7 mouse cellular contexts compared by ENCODE assay signal in the genomic region with DNA sequence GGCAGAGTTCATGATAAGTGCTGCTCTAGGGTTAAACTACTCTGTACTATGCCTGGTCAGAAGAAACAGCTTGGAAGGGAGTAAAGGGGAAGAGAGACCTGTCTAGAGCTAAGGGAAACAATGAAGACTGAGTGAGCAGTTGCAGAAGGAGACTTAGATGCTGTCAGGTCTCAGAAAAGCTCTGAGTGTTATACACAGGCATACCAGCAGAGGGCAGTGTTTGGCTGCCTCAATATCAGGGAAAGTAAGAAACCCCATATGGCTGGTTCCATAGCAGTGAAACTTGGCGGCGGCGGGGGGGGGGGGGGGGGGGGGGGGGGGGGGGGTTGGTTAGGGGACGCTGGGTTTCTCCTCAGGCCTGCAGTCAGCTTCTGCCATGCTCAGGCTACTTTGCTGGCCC.
A peak's percentile ranks its signal among the peaks of the same experiment; 100 is the strongest.
DNase-seq lines count a peak whose midpoint lies in the region.

No protein-coding gene starts in this region.

- peak; percentile 78 to 80 for DNase-seq in B cell, adult 2 months
- peak; percentile 44 to 65 for DNase-seq in CD8-positive naive resting alpha-beta T cell, adult 2 months (ENCODE audit: low read depth in 2 of 2, low spot score in 2 of 2)
- DNase-seq in brain, embryonic 18.5 days (ENCODE audit: low read depth, low spot score) = peak; percentile 57
- DNase-seq in frontal cortex, postnatal 25 days (ENCODE audit: low spot score in 2 of 2) = peak; percentile 49 to 73
- peak; percentile 29 for DNase-seq in large intestine, adult 2 months (ENCODE audit: low read depth, low spot score)
- DNase-seq in lung, postnatal 25 days (ENCODE audit: low spot score) = peak; percentile 64
- peak; percentile 63 for DNase-seq in right cerebral cortex, postnatal 25 days

- WGBS in large intestine, adult 2 months = 0% methylated on average over 3 of the region's 4 CpGs

Comparison
In these comparisons a context has a peak if more than half of its experiments do, and no peak if none do; other contexts are left out.
1. Peak in every context shown above with its lines: DNase-seq.
2. DNase-seq: peak in every context shown above with its lines; median percentile 79 in B cell, adult 2 months; 64 in lung, postnatal 25 days; 63 in right cerebral cortex, postnatal 25 days; 61 in frontal cortex, postnatal 25 days; 57 in brain, embryonic 18.5 days; 54 in CD8-positive naive resting alpha-beta T cell, adult 2 months; 29 in large intestine, adult 2 months.